Mouse (Mus musculus): Measurements from ENCODE around the gene Arhgdia.
A peak's percentile ranks its signal among the peaks of the same experiment; 100 is the strongest.

Arhgdia gene

GRCm38 (mm10) chr11:120550810-120551440 is 30.5 kb downstream of the Arhgdia start, which contains the start of gene Ppp1r27:
TSS of gene Ppp1r27 (minus strand) at chr11:120551132.
- no peak for DNase-seq (ENCODE audit: low spot score in 2 of 2)

GRCm38 (mm10) chr11:120549986-120550809 is 31.2 kb downstream of the Arhgdia start:
- DNase-seq (ENCODE audit: low spot score in 2 of 2), result no peak

DNA sequence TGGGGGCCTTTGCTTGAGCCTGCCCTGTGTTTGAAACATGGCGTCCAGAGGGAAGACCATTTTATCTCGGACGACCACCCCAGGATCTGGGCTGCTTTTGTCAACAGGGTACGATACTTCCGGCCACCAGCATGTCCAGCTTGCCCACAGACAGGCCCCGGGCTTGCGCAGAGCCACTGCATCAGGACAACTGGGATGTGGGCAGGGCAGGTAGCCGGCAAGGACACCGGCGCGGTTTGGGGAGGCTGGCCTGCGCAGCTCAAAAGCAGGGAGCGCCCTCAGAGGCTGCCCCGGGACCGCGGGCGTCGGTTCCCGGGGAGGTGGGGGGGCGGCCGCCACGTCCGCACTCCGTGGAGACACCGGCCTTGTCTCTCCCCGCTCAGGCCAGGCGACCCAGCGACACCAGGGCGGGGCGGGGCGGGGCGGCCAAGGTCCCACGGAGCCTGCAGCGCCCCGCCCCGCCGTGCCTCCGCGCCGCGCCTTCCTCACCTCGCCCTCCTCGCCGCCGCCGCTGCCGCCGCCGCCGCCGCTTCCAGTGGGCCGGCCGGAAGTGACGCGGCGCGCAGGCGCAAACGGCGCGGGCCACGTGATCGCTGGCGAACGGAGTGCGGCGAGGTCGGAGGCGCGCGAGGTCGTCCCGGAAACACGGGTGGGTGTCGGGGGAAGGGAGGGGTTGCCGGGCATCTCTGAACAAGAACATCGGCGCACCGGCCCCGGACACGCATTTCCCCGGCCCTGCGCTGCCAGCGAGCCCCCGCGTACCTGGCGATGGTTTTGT is 32.1 kb downstream of the Arhgdia start, which contains the start of gene Mcrip1:
Mcrip1 (minus strand) TSS at position 560 of the 778 bp plus-strand sequence.
- DNase-seq (ENCODE audit: low spot score in 2 of 2), result peak; percentile 92 to 97

- no peak for DNase-seq (ENCODE audit: low spot score in 2 of 2)
Measured at GRCm38 (mm10) chr11:120548786-120549167, 32.6 kb downstream of the Arhgdia start.

- no peak for DNase-seq (ENCODE audit: low spot score in 2 of 2)
Measured at GRCm38 (mm10) chr11:120548214-120548613, 33.2 kb downstream of the Arhgdia start.

DNA sequence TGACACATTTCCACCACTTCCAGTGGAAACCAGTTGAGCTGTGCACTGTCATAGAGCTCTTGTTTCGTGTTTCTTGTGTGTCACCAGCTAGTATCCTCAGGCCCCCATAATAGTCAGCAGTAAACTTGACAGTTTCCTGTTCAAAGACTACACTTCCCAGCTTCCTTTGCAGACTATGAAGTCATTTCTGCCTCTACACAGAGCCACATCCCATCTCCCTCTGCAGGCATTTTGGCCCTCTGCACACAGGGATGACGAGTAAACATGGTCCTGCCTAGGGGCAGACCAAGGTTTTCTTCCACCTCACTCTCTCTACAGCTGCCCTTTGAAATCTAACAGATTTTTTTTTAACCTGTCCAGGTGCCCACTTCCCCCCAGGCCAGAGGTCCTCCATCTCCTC is 34.0 kb downstream of the Arhgdia start:
- no peak for DNase-seq (ENCODE audit: low spot score in 2 of 2)

GRCm38 (mm10) chr11:120545964-120546363 is 35.5 kb downstream of the Arhgdia start:
- no peak for DNase-seq (ENCODE audit: low spot score in 2 of 2)

DNA sequence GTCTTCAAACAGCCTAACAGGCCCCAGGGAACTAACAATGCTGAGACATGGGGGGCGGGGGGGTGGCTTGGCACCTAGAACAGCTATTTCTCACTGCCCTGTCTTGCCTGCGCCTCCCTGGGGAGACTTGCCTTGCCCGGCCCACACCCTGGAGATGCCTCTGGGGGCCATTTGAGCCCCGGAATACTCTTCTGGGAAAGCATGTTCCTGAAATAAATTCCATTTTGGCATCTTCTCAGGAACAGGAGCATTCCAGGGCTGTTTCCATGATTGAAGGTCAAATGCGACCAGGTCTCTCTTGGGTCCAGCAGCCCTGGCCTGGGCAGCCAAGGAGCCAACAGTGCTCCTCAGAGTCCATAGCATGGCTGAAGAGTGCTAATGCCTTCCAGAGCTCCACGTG is 39.0 kb downstream of the Arhgdia start:
- no peak for DNase-seq (ENCODE audit: low spot score in 2 of 2)

GRCm38 (mm10) chr11:120541907-120542306 is 39.5 kb downstream of the Arhgdia start:
- no peak for DNase-seq (ENCODE audit: low spot score in 2 of 2)

GRCm38 (mm10) chr11:120539285-120540014 is 42.0 kb downstream of the Arhgdia start:
- DNase-seq (ENCODE audit: low spot score in 2 of 2), result no peak

DNA sequence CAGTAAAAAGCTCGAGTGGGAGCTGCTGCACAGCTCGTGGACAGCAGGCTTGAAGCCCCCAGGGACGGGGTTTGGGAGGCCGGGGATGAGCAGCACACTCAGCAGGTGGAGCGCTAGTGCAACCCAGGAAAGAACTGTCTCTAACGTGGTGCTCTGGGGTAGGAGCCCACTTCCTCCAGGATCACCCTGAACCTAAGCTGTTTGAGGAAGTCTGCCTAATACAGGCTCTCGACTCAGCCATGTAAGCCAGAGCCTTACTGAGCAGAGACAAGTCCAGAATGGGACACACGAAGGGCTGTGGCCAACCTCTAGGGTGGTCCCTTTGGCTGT is 42.5 kb downstream of the Arhgdia start:
- no peak for DNase-seq (ENCODE audit: low spot score in 2 of 2)

- no peak for DNase-seq (ENCODE audit: low spot score in 2 of 2)
Measured at GRCm38 (mm10) chr11:120538485-120538884, 42.9 kb downstream of the Arhgdia start.

DNA sequence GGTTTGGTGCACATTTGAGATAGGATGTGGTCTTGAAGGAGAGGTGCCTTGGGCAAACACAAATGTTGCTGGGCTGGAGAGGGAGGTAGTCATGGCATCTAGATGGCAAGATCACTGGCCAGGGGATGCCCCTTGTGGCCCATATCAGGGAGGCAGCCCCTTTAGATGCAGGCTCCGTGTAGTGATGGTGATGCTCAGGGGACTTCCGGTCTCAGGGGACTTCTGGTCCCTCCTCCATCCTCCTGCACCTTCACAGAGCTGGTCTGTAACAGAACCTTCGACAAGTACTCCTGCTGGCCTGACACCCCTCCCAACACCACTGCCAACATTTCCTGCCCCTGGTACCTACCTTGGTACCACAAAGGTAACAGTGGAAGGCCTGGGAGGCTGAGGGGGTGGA is 45.6 kb downstream of the Arhgdia start:
- no peak for DNase-seq (ENCODE audit: low spot score in 2 of 2)

DNA sequence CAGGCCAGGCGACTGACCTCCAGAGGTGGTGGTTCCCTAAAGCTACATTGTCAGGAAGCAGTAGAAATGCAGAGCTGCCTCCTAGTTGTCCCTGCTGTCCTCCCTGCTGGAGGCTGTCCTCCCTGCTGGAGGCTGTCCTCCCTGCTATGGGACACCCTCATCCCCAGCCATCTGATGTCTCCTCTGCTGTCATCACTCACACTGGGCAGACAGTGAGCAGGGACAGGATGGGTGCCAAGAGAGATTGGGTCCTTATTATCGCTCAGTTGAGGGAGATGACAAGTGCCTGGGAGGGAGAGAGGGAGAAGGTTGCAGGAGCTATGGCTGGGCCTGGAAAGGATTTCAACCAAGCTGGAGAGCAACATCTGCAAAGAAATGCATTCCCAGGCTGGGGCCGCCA is 46.3 kb downstream of the Arhgdia start:
- no peak for DNase-seq (ENCODE audit: low spot score in 2 of 2)

DNA sequence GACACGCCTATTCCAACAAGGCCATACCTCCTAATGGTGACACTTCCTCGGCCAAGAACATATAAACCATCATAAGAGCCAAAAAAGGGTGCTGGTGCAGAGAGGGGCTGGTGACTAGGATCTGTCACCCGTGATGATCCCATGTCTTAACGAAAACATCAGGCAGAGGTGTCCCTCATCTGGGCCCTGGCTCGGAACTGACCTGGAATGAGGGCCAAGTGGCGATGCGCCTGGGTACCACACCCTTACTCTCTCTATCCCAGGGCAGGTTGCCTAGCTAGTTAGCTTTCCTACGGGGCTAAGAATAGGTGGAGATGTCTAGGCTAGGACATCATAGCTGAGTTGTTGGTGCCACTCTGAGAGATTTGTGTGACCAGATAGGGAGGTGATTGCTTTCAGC is 47.3 kb downstream of the Arhgdia start:
- DNase-seq (ENCODE audit: low spot score in 2 of 2), result no peak

GRCm38 (mm10) chr11:120531646-120532045 is 49.8 kb downstream of the Arhgdia start:
- no peak for DNase-seq (ENCODE audit: low spot score in 2 of 2)

DNA sequence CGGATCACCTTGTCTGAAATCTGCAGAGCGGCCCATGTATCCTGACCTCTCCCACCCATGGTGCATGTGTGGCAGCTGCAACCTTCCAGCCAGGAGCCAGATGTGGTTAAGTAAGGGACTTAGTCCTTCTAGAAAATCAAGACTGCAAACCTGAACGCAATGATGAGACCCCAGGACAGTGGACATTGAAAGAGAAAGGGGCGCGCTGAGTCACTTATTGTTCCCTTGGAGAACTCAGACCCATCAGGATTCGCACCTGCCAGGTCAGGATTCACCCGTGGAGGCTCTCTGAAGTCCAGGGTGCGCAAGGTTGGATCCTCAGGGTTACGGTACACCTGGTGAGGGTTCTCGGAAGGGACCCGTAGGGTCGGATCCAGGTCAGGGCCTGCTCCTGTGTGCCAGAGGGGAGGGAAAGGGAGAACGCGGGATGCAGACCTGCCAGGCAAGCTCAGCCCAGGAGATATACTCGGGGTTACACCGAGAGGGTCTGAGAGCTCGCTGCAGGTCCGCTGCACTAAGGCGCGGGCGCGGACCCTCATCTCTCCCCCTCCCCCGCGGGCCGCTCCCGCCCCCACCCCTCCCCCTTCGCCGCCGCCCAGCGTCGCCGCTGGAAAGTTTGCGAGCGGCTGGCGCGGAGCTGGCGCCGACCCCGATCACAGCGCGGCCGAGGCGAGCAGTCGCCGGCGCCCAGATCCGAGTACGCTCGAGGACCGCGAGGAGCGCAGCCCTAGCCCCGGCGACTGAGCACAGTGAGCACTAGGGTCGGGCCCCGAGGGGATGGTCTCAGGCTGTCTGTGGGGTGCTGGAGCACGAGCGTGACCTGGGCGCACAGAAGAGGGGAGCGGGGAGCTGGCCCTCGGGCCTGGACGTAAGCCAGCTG is 51.1 kb downstream of the Arhgdia start, which contains the start of gene Gcgr:
Gcgr (plus strand) TSS at position 615 of the 880 bp plus-strand sequence.
- DNase-seq (ENCODE audit: low spot score in 2 of 2), result no peak

DNA sequence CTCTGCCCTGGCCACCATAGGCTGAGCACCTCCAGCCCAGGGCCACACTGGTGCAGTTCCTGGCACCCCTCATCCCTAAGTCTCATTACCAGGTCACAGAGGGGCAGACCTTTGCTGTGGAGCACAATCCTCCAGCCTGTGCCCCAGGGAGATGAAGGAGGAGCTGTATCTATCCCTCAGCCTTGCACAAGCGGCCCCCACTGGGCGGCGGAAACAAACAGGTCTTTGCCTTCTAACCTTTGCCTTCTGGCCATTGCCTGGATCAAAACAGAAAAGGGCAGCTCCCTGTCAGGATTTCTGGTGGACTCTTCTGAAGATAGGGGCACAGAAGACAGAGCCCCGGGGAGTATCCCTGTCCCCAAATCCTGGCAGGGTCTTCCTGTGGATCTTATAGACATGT is 52.5 kb downstream of the Arhgdia start:
- no peak for DNase-seq (ENCODE audit: low spot score in 2 of 2)
